Mouse (Mus musculus) limb, embryonic 11.5 days (tissue): ENCODE measurements around the gene Plcl2. TPM values are rescaled to one million over a fixed set of nuclear protein-coding genes. Genes with fewer than 3 reads are reported as not detected.

Experiments
- ATAC-seq: fragments of 200-750 bp; cut with Nextera tagmentation; 2 replicates; pipeline ENCODE4 v1.8.0; 2017; ENCODE audit warnings: low read depth; ENCODE audit not compliant: insufficient number of reproducible peaks, low FRiP score, low TSS enrichment
- DNase-seq: peaks from one replicate; pipeline ENCODE4 v3.0.0-alpha.2; 2015; ENCODE audit warnings: low spot score
- H3K27ac ChIP-seq: fragments of 300-500 bp; sonication (generic); replicated peaks from 2 replicates; pipeline ENCODE4 v1.5.1; 2014; ENCODE audit warnings: low read depth, mild to moderate bottlenecking, low read length
- H3K27me3 ChIP-seq: fragments of 300-500 bp; sonication (generic); 2 replicates; pipeline ENCODE4 v1.6.1; 2014; ENCODE audit warnings: mild to moderate bottlenecking, low read length, mixed read lengths; ENCODE audit not compliant: control insufficient read depth, insufficient read depth
- H3K36me3 ChIP-seq: fragments of 300-500 bp; sonication (generic); 2 replicates; pipeline ENCODE4 v1.6.1; 2014; ENCODE audit warnings: mild to moderate bottlenecking, low read length, moderate library complexity, mixed read lengths; ENCODE audit not compliant: control insufficient read depth, insufficient read depth
- H3K4me1 ChIP-seq: fragments of 300-500 bp; sonication (generic); 2 replicates; pipeline ENCODE4 v1.6.1; 2014; ENCODE audit warnings: low read length, mixed read lengths; ENCODE audit not compliant: control insufficient read depth, insufficient read depth
- H3K4me2 ChIP-seq: fragments of 300-500 bp; sonication (generic); 2 replicates; pipeline ENCODE4 v1.6.1; 2014; ENCODE audit warnings: low read depth, mild to moderate bottlenecking, moderate library complexity; ENCODE audit not compliant: severe bottlenecking
- H3K4me3 ChIP-seq: fragments of 300-500 bp; sonication (generic); 2 replicates; pipeline ENCODE4 v1.5.1; 2014; ENCODE audit warnings: low read depth, low read length
- H3K9ac ChIP-seq: fragments of 300-500 bp; sonication (generic); 2 replicates; pipeline ENCODE4 v1.6.1; 2014; ENCODE audit warnings: mild to moderate bottlenecking, low read length
- H3K9me3 ChIP-seq: fragments of 300-500 bp; sonication (generic); 2 replicates; pipeline ENCODE4 v1.6.1; 2016; ENCODE audit warnings: low read length; ENCODE audit not compliant: control insufficient read depth
- WGBS: fragments of 180-500 bp; shearing (Covaris S2); extraction: QIAGEN DNeasy Blood & Tissue Kit; methylation state at CpG from one replicate; pipeline ENCODE4 v1.1.7; 2014; 5-methylcytosine and 5-hydroxymethylcytosine counted together
- polyA plus RNA-seq: library from polyadenylated mRNA; unstranded; fragments of >200 nt; fragmentation: Nextera tagmentation; extraction: Ambion mirVana; gene quantifications from 2 replicates; pipeline ENCODE4 v1.2.1, GENCODE M21; 2014

Plcl2 gene
- polyA plus RNA-seq, 1 experiment from 2014 or later: 5.3 TPM

GRCm38 (mm10) chr17:50667596-50667995 is 158.4 kb downstream of the Plcl2 start:
- no peak for ATAC-seq
- H3K36me3 ChIP-seq: no peaks in the 10 kb centered on the region
- H3K4me2 ChIP-seq: no peak overlapping the region
- DNase-seq: no peak
- H3K27me3 ChIP-seq: no peaks in the 10 kb centered on the region
- no peaks in the 10 kb centered on the region for H3K4me1 ChIP-seq
- H3K27ac ChIP-seq: no peak overlapping the region
- H3K4me3 ChIP-seq: no peak overlapping the region
- 91% methylated on average over 9 of the region's 9 CpGs for WGBS
- H3K9ac ChIP-seq: no peak overlapping the region
- H3K9me3 ChIP-seq: peaks cover 2% of the 10 kb centered on the region; the same call in 1 of the 2 replicates

GRCm38 (mm10) chr17:50668681-50669208 is 159.5 kb downstream of the Plcl2 start:
- no peak overlapping the region for H3K4me3 ChIP-seq
- ATAC-seq: no peak
- no peak overlapping the region for H3K9ac ChIP-seq
- H3K36me3 ChIP-seq: no peaks in the 10 kb centered on the region
- no peaks in the 10 kb centered on the region for H3K4me1 ChIP-seq
- peaks cover 2% of the 10 kb centered on the region; the same call in 1 of the 2 replicates for H3K9me3 ChIP-seq
- H3K4me2 ChIP-seq: no peak overlapping the region
- no peak overlapping the region for H3K27ac ChIP-seq
- no peaks in the 10 kb centered on the region for H3K27me3 ChIP-seq
- DNase-seq: no peak
- 88% methylated on average over 4 of the region's 4 CpGs for WGBS

GRCm38 (mm10) chr17:50671416-50671815 is 162.2 kb downstream of the Plcl2 start:
- Histone ChIP-seq H3K4me2 (no peak overlapping the region), H3K36me3 (no peaks in the 10 kb centered on the region), H3K9ac (no peak overlapping the region), H3K9me3 (no peaks in the 10 kb centered on the region), H3K27ac (no peak overlapping the region), H3K4me1 (peaks cover 3% of the 10 kb centered on the region; the same call in 1 of the 2 replicates), H3K27me3 (no peaks in the 10 kb centered on the region), H3K4me3 (no peak overlapping the region)
- ATAC-seq (no peak), DNase-seq (no peak)
- 91% methylated on average over 5 of the region's 5 CpGs for WGBS

GRCm38 (mm10) chr17:50674580-50674979 is 165.4 kb downstream of the Plcl2 start:
- no peak overlapping the region for H3K9ac ChIP-seq
- DNase-seq (peak; percentile 40), ATAC-seq (peak; percentile 45)
- H3K4me3 ChIP-seq: no peak overlapping the region
- H3K4me1 ChIP-seq: peaks cover 15% of the 10 kb centered on the region
- H3K36me3 ChIP-seq: no peaks in the 10 kb centered on the region
- no peak overlapping the region for H3K4me2 ChIP-seq
- H3K9me3 ChIP-seq: no peaks in the 10 kb centered on the region
- H3K27ac ChIP-seq: no peak overlapping the region
- 44% methylated on average over 7 of the region's 7 CpGs for WGBS
- no peaks in the 10 kb centered on the region for H3K27me3 ChIP-seq

GRCm38 (mm10) chr17:50675231-50675630 is 166.0 kb downstream of the Plcl2 start:
- peaks cover 15% of the 10 kb centered on the region for H3K4me1 ChIP-seq
- no peak overlapping the region for H3K9ac ChIP-seq
- no peak overlapping the region for H3K4me3 ChIP-seq
- DNase-seq (no peak), ATAC-seq (no peak)
- no peak overlapping the region for H3K4me2 ChIP-seq
- no peaks in the 10 kb centered on the region for H3K36me3 ChIP-seq
- 0 out of 2 replicates have a peak overlapping the region, but pooled peaks have one; percentile 30 for H3K27ac ChIP-seq
- H3K27me3 ChIP-seq: no peaks in the 10 kb centered on the region
- WGBS: 87% methylated on average over 11 of the region's 11 CpGs
- H3K9me3 ChIP-seq: no peaks in the 10 kb centered on the region

- Histone ChIP-seq H3K27me3 (no peaks in the 10 kb centered on the region), H3K4me3 (no peak overlapping the region), H3K9ac (no peak overlapping the region), H3K36me3 (no peaks in the 10 kb centered on the region), H3K4me1 (peaks cover 15% of the 10 kb centered on the region), H3K27ac (peak overlapping the region; percentile 82; the same call in 1 of the 2 replicates), H3K4me2 (no peak overlapping the region), H3K9me3 (no peaks in the 10 kb centered on the region)
- whole genome bisulfite sequencing: 91% methylated on average over 14 of the region's 14 CpGs
- ATAC-seq (no peak), DNase-seq (no peak)
Observed at GRCm38 (mm10) chr17:50677334-50677733, 168.1 kb downstream of the Plcl2 start.

GRCm38 (mm10) chr17:50677978-50678712 is 168.9 kb downstream of the Plcl2 start:
- peak; percentile 67 for ATAC-seq
- Histone ChIP-seq H3K9me3 (no peaks in the 10 kb centered on the region), H3K27ac (peak overlapping the region; percentile 82), H3K4me1 (peaks cover 15% of the 10 kb centered on the region), H3K4me2 (no peak overlapping the region), H3K27me3 (no peaks in the 10 kb centered on the region), H3K9ac (no peak overlapping the region), H3K36me3 (no peaks in the 10 kb centered on the region), H3K4me3 (no peak overlapping the region)
- 55% methylated on average over 10 of the region's 10 CpGs for WGBS
- peak; percentile 61 for DNase-seq

- DNase-seq (no peak), ATAC-seq (peak; percentile 17; the same call in 1 of the 2 replicates)
- peak overlapping the region; percentile 82 for H3K27ac ChIP-seq
- no peak overlapping the region for H3K4me3 ChIP-seq
- H3K4me2 ChIP-seq: no peak overlapping the region
- no peaks in the 10 kb centered on the region for H3K36me3 ChIP-seq
- H3K9me3 ChIP-seq: no peaks in the 10 kb centered on the region
- 75% methylated on average over 2 of the region's 2 CpGs for WGBS
- H3K27me3 ChIP-seq: no peaks in the 10 kb centered on the region
- H3K4me1 ChIP-seq: peaks cover 15% of the 10 kb centered on the region
- no peak overlapping the region for H3K9ac ChIP-seq
Observed at GRCm38 (mm10) chr17:50678748-50679147, 169.5 kb downstream of the Plcl2 start.
